Mouse (Mus musculus): ENCODE measurements around the gene Abcg5.

Abcg5 gene

GRCm38 (mm10) chr17:84611500-84611899, 71.3 kb downstream of the Abcg5 start:
- no peak for DNase-seq (ENCODE audit: low spot score in 2 of 2)

DNA sequence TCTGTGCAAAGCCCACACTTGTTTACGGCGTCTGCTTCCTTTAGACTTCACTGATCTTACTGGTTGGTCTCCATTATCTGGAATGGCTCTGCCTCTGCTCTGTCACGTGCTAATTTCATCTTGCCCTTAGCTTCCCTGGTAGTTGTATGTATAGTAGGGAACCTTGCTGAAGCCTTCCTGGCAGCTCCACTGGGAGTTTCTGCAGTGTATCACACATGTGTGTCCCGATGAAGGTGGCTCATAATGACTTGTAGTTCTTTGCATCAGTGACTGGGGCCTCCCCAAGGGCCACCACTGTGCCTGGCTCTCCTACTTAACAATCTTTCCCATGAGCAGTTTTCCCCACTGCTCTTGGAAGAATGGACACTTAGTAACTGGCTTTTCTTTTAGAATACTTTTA, 74.2 kb downstream of the Abcg5 start:
- no peak for DNase-seq (ENCODE audit: low spot score in 2 of 2)
